Mouse (Mus musculus) myocyte (in vitro differentiated cells): Measurements from ENCODE around the gene 2510039O18Rik.

ENCODE experiments used
- CEBPB ChIP-seq: IDR thresholded peaks from 2 replicates; pipeline ENCODE4 v1.6.1; 2011; ENCODE audit warnings: mild to moderate bottlenecking, moderate library complexity; ENCODE audit not compliant: poor library complexity, insufficient read depth, severe bottlenecking
- E2F4 ChIP-seq: IDR thresholded peaks from one replicate; pipeline ENCODE4 v1.6.1; 2011; ENCODE audit warnings: mild to moderate bottlenecking, control low read depth, moderate library complexity; ENCODE audit not compliant: insufficient read depth
- MAX ChIP-seq: IDR thresholded peaks from one replicate; pipeline ENCODE4 v1.6.1; 2011; ENCODE audit warnings: low read depth, mild to moderate bottlenecking, control low read depth
- MYOG ChIP-seq, 3 experiments: IDR thresholded peaks; one replicate each; pipeline ENCODE4 v1.6.1; 2011; ENCODE audit warnings: control low read depth in 2 of 3, low read depth in 2 of 3, mild to moderate bottlenecking in 2 of 3; ENCODE audit not compliant: insufficient read length in 2 of 3, control insufficient read depth in 1 of 3, insufficient read depth in 1 of 3
- POLR2A ChIP-seq: IDR thresholded peaks from one replicate; pipeline ENCODE4 v1.6.1; 2011; ENCODE audit warnings: low read depth, mild to moderate bottlenecking, control low read depth, moderate library complexity; ENCODE audit not compliant: insufficient read length
- POLR2AphosphoS2 ChIP-seq: IDR thresholded peaks from one replicate; pipeline ENCODE4 v1.6.1; 2011; ENCODE audit warnings: low read depth, control low read depth; ENCODE audit not compliant: insufficient read length
- REST ChIP-seq: IDR thresholded peaks from one replicate; pipeline ENCODE4 v1.6.1; 2011; ENCODE audit warnings: mild to moderate bottlenecking, control low read depth, moderate library complexity; ENCODE audit not compliant: insufficient read depth, insufficient read length
- SRF ChIP-seq: IDR thresholded peaks from one replicate; pipeline ENCODE4 v1.6.1; 2011; ENCODE audit warnings: low read depth; ENCODE audit not compliant: control insufficient read depth, insufficient read length
- TCF12 ChIP-seq: IDR thresholded peaks from one replicate; pipeline ENCODE4 v1.6.1; 2011; ENCODE audit warnings: mild to moderate bottlenecking, control low read depth; ENCODE audit not compliant: poor library complexity, insufficient read depth, severe bottlenecking
- TCF3 ChIP-seq: IDR thresholded peaks from one replicate; pipeline ENCODE4 v1.6.1; 2011; ENCODE audit warnings: low read depth, control low read depth; ENCODE audit not compliant: insufficient read length
- USF1 ChIP-seq: IDR thresholded peaks from one replicate; pipeline ENCODE4 v1.6.1; 2011; ENCODE audit warnings: low read depth, mild to moderate bottlenecking, control low read depth, moderate library complexity

GRCm38 (mm10) chr4:147897348-147897747, 43.3 kb upstream of the 2510039O18Rik start:
- no peak for TF ChIP-seq POLR2A
- no peak for TF ChIP-seq USF1
- no peak for TF ChIP-seq SRF
- no peak for TF ChIP-seq MYOG (IDR thresholded peaks at IDR 0.05; ENCODE audit: control insufficient read depth in 1 of 3, insufficient read depth in 1 of 3, insufficient read length in 2 of 3, low read depth in 2 of 3)
- TF ChIP-seq CEBPB = no peak
- no peak for TF ChIP-seq MAX
- no peak for TF ChIP-seq POLR2AphosphoS2
- no peak for TF ChIP-seq REST
- no peak for TF ChIP-seq E2F4
- TF ChIP-seq TCF12 = no peak
- no peak for TF ChIP-seq TCF3
